Mouse (Mus musculus) MN1 (cell line): Measurements from ENCODE around the gene Efcc1.
A peak's percentile ranks its signal among the peaks of the same experiment; 100 is the strongest.

Experiments
- DNase-seq: peaks from one replicate; pipeline ENCODE4 v3.0.0-alpha.2; 2016; ENCODE audit warnings: low spot score

Efcc1 gene

GRCm38 (mm10) chr6:87779174-87780165 lies 48.8 kb downstream of the Efcc1 start:
- DNase-seq, result peak; percentile 33

- no peak for DNase-seq
These were observed 50.1 kb downstream of the Efcc1 start for GRCm38 (mm10) chr6:87780546-87781301.

- no peak for DNase-seq
These were observed 53.4 kb downstream of the Efcc1 start for GRCm38 (mm10) chr6:87784033-87784432.

- no peak for DNase-seq
These were observed 56.0 kb downstream of the Efcc1 start for GRCm38 (mm10) chr6:87786621-87787020.

GRCm38 (mm10) chr6:87787108-87787890 lies 56.6 kb downstream of the Efcc1 start:
- no peak for DNase-seq

- DNase-seq, result no peak
These were observed 57.7 kb downstream of the Efcc1 start for GRCm38 (mm10) chr6:87788266-87788895.

- peak; percentile 83 for DNase-seq
These were observed 58.4 kb downstream of the Efcc1 start for GRCm38 (mm10) chr6:87788896-87789587.

- DNase-seq, result no peak
These were observed 59.1 kb downstream of the Efcc1 start for GRCm38 (mm10) chr6:87789791-87790190.

GRCm38 (mm10) chr6:87790779-87791480 lies 60.3 kb downstream of the Efcc1 start:
- no peak for DNase-seq

- no peak for DNase-seq
These were observed 61.2 kb downstream of the Efcc1 start for GRCm38 (mm10) chr6:87791826-87792225.

GRCm38 (mm10) chr6:87793821-87794510 lies 63.3 kb downstream of the Efcc1 start:
- DNase-seq, result no peak

GRCm38 (mm10) chr6:87795385-87796150 lies 64.9 kb downstream of the Efcc1 start:
- DNase-seq, result no peak

GRCm38 (mm10) chr6:87796251-87796880 lies 65.7 kb downstream of the Efcc1 start:
- no peak for DNase-seq

- DNase-seq, result peak; percentile 70
These were observed 66.7 kb downstream of the Efcc1 start for GRCm38 (mm10) chr6:87797321-87797720.

GRCm38 (mm10) chr6:87799576-87799975 lies 68.9 kb downstream of the Efcc1 start:
- no peak for DNase-seq

GRCm38 (mm10) chr6:87802462-87802861 lies 71.8 kb downstream of the Efcc1 start:
- DNase-seq, result no peak

GRCm38 (mm10) chr6:87804036-87804435 lies 73.4 kb downstream of the Efcc1 start:
- no peak for DNase-seq

- DNase-seq, result no peak
These were observed 74.2 kb downstream of the Efcc1 start for GRCm38 (mm10) chr6:87804886-87805285.
